Mouse (Mus musculus): ENCODE measurements around the gene Kcnq4.

Gene Kcnq4

DNA sequence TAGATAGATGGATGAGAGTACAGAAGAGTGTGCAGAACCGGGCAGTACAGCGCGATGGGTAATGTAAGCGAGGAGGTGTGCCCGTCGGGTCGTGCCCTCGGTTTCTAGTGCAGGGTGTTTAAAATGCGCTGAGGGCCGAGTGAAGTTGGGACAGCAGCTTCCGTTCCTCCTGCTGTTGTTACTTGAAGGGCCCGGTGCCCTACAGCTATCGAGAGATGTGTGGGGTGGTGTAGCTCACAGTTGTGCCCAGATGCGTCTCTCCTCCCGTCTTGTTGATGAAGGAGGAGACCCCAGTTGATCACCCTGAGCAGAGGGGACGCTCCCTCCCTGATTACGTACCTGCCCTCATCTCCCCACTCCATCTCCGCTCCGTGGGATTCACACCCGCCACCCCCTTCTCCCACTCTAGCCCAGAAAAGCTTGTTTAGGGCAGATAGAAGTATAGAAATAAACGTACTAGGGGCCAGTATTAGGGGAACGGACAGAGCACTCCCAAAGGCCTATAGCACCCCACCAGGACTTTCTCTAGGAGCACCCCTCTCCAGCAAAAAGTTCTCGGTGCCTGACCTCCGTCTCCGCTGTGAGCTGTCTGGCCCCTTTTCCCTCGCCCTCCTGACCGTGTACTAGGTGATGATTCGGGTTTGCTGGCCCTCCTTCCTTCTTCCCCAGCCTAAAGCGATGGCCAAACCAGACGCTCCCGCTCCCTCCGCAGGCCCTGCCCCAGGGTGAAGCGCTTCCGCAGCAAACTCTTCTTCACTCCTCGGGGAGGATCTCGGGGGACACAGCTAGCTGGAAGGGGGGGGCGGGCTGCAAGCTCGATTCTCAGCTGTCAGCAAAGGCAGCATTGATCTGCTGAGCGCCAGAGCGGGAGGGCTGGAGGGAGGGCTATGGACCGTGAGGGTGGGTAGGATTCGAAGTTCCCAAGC is at the start of gene Kcnq4:
Kcnq4 (minus strand) TSS at position 672 of the 926 bp plus-strand sequence.
- in situ Hi-C loops (cut with MboI; ENCODE audit: low sequenced_read_pairs) = no loop called here

DNA sequence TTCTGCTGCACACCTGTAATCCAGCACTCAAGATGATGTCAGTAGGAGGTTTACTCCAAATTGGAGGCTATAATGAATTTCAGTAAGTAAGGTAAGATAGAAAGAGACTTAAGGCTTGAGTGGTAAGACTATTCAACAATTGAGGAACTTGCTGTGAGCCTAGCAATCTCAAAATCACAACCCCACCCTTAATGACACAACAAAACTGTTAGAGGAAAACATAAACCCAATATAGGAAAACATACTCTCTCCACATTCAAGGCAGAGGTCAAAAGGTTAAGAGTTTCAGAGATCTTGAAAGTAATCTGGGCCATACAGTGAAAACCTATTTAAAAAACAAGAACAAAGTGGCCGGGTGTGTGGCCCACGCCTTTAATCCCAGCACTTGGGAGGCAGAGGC is 48.3 kb upstream of the Kcnq4 start:
- in situ Hi-C loops (cut with MboI; ENCODE audit: low sequenced_read_pairs) = no loop called here

DNA sequence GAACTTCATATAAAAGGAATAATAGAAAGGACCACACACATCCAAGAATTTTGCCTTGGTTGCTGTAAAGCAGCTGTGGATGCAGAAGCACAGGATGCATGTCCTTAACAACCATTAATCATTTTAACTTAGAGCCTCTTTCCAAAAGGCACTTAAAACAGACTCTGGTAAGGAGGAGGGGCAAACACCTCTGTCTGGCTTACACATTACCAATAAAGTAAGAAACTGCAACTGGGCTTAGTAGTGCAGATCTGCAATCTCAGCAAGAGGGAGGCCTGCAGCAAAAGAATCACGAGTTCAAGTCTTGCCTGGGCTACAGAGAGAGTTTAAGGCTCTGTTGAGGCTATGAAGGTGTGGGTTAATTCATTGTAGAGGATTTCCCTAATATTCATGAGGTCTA is 47.2 kb upstream of the Kcnq4 start:
- in situ Hi-C loops (cut with MboI; ENCODE audit: low sequenced_read_pairs) = no loop called here

DNA sequence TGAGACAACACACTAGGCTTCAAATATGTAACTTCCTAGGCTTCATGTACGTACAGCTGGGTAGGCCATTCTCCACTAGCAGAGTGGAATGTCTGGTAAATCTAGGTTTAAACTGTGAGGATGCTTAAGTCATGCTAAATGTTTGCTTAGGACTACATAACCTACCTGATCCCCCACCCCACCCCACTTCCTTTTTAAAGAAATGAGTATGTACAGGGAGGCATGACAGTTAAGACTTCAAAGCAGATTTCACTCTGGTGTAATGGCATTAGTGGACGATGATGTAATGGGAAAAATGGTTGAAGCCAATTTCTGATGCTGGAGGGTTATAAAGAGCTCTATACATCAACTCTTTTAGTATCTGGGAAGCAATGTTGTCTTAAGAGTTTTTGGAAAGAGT is 44.5 kb upstream of the Kcnq4 start:
- in situ Hi-C loops (cut with MboI; ENCODE audit: low sequenced_read_pairs) = no loop called here

DNA sequence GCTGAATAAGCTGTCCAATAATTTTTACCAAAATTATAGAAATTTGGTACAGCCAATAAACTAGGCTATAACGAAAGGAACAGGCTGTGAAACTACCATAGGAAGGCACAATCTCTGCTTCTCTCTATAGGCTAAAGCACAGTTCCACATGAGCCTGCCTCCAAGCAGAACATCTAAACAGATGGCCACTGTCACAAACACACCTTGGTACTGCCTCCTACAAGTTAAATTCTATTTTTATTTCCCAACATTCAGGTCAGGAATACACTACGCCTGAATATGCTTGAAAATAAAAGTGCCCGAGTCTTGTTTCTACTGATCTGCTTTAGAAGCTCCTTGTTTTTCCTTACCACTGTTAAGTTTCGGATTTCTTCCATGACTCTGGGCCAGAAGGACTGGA is 41.6 kb upstream of the Kcnq4 start:
- in situ Hi-C loops (cut with MboI; ENCODE audit: low sequenced_read_pairs) = no loop called here

DNA sequence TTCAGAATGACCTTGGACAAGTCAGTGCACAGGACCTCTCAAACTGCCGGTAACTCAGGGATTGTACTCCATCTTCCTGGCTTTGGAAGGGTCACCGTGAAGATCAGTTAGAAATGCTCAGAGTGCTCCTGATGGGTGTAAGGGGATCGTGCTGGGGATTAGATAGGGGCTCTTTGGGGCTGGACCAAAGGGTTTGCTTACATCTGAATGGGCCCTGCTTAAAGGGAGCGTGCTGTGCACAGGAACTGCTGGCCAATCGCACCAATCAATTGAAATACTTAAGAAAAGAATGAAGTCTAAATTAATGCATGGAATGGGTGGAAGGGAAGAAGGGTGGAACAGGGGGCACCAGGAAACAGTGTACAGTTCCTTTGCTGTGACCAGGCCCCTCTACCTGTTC is 7.4 kb upstream of the Kcnq4 start:
- in situ Hi-C loops (cut with MboI; ENCODE audit: low sequenced_read_pairs) = no loop called here

DNA sequence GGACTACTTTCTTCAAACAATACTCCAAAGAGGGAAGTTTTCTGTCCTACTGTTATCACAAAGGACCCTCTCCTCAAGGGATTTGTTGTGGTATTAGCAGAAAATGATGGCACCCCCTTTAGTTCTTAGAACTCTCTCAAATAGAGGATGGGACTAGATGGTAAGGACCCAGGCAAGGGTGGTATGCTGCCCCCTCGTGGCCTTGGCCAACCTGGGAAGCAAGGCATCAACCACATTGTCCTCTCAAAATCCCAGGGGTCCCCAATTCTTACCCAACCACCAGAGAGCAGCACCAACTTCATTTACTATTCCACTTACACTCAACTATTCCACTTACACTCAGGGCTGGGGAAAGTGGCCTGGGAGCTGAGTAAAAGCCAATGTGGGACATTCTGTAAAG is 6.9 kb upstream of the Kcnq4 start:
- in situ Hi-C loops (cut with MboI; ENCODE audit: low sequenced_read_pairs) = no loop called here

DNA sequence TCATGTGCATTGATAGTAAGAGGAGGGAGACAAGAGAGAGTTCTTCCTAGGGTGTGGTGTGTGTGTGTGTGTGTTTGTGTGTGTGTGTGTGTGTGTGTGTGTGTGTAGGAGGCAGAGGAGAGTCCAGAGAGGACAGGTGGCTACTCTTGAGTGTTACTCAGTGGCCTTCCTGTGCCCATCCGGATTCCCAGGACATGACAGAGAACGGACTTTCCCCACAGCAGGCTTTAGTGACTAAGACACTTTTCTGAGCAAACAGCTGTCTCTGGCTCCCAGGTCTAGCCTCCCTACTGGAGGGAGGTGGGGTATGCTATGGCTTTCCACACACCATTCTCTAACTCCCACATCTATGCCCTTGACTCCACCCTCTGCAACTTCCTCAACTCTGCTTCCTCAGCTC is 1.2 kb upstream of the Kcnq4 start:
- in situ Hi-C loops (cut with MboI; ENCODE audit: low sequenced_read_pairs) = no loop called here

DNA sequence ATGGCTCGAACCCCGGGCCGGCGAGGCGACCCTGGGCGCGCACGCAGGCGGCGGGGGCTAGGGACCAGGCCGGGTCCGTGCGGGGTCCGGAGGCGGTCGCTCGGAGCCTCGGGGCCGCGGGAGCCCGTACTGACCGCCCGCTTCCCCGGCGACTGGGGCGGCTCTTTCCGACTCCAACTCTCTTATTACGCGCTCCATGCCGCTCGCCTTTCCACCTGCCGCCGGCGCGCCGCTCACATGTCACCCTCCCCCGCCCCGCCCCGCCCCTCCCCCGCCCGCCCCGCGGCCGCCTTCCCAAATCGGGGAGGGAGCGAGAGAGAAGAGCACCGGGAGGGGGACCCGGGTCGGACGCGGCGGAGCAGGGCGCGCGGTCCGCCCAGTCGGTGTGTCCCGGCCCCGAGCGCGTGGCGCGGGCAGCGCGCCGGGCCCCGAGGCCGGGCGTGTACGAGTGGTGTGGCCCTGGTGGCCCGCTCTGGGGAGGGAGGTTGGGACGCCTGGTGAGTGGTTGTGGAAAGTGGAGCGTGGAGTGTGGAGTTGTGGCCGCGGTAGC is 1.1 kb downstream of the Kcnq4 start:
- in situ Hi-C loops (cut with MboI; ENCODE audit: low sequenced_read_pairs) = no loop called here

DNA sequence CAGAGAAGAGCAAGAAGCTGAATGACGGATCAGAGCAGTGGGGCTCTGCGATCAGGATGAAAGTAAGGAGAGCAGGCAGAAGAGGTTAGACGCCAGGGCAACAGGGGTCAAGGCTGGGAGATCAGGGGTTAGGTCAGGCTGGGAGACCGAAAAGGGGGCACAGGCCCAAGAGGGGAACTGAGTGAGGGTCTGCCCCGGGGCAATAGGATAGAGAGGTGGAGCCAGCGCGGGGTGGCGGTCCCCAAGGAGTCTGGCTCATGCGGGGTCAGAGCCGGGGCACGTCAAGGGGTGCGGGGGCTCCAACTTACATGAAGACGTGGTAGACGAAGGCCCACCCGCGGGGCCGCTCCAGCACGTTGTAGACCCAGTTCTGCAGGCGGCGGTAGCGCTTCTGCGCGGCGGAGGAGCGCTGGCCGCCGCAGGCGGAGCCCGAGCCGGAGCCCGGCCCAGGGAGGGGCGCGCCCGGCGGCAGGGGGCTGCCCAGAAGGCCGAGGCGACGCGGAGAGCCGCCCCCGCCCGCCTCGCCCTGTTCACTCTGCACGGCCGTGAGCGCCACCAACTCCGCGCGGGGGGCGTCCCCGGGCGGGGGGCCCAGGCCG is 1.8 kb downstream of the Kcnq4 start:
- in situ Hi-C loops (cut with MboI; ENCODE audit: low sequenced_read_pairs) = no loop called here

DNA sequence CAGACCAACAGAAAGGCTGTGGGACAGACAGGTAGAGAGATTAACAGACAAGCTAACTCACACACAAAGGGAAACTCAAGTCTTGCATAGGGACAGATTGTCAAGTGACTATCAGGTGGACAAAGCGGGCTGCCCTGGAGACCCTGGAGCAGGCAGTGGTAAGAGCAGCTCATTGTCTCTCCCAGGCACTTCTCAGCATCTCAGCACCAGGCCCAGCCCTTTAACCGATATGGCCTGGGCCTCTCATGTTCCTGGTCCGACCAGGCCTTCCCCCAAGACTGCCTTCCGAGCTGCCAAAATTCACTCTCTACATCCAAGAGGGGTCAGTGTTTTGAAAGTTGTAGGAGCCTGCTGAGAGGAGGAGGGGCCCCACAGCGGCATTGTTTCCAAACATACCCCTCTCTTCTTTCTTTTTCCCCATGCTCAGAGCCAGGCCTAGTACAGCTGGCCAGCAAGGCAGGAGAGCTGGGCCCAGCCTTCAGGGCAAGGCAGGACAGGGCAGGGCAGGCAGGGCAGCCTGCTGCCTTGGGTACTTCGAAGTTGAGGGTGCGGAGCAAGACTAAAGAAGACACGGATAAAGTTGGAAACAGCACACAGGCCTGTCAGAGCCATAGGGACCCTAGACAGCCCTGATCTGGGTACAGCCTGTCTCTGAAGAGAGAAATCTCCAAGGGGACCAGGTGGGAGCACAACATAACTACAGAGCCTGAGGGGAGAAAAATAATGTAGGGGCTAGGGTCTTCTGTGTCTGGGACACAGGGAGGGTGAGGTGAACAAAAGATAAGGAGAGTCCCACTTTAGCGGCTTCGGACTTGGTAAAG is 2.5 kb downstream of the Kcnq4 start:
- in situ Hi-C loops (cut with MboI; ENCODE audit: low sequenced_read_pairs) = no loop called here

DNA sequence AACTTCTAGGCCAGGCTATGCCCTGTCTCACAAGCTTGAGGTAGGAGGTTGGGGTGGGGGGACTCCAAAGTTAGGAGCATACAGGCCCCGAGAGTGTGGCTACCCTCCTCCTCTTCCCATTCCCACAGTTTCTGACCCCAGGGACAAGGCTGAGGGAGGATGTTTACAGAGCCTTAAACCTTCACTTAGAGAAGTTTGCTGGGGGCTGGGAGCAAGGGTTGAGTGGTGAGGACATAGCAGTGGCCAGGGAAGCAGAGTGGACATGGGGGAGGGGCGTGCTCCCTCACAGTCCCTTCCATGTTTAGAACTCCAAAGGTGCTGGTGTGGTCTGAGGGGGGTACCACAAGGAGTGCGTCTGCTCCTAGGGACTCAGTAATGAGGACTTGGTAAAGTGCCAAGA is 4.8 kb downstream of the Kcnq4 start:
- in situ Hi-C loops (cut with MboI; ENCODE audit: low sequenced_read_pairs) = no loop called here

DNA sequence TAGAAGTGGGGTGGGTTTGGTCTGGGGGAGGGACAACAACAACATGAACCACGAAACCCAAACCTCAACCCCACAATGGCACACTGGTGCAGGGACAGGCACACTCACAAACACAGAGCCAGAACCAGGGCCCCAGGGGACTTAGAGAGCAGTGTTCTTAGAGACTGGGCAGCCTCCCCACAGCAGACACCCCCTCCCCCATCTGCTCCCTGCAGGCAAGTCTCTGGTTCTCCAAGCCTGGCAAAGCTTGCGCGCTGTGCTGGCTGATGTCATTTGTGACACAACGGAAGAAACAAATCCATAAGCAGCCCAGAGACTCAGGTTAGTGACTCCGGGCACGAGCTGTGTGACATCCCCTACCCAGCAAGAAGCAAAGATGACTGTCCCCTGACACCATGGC is 7.1 kb downstream of the Kcnq4 start:
- in situ Hi-C loops (cut with MboI; ENCODE audit: low sequenced_read_pairs) = no loop called here

DNA sequence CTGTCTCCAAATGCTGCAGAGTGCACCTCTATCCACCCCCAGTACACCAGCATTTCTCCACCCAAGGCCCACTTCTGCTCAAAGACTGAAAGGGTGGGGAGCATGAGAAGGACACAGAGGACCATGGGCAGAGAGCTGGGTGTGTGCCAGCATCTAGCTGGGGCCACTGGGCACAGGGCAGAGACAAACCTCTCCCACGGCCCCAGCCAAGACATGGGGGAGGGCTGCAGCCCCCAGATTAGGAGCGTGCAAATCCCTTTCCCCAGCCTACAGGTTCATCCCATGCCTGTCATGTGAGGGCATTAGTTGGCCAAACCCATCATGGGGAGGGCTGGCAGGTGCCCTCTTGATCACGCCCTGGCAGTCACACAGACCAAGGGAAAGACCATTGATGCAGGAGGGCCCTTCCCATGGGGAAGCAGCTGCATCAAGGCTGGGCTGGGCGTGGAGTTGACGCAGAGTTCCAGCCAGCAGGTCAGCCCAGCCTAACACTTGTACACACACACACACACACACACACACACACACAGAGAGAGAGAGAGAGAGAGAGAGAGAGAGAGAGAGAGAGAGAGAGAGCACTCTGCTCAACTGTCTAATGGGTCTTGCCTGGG is 14.3 kb downstream of the Kcnq4 start:
- in situ Hi-C loops (cut with MboI; ENCODE audit: low sequenced_read_pairs) = no loop called here

DNA sequence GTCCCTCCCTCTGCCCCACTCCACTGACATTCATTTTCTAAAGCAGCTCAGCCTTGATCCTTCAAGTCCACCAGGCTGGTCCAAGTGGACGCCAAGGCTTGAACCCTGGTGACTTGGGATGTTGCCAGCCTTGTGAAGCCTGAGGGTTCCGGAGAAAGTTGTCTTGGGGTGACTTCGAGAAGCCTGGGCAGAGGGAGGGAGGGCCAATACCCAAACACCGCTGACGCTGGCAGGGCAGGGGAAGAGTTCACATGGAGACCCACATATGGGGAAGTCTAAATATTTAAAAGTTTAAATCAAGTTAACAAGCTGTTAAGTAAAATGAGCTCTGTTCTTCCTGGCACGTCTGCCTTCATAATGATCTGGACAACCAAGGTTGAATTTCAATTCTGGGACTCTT is 15.7 kb downstream of the Kcnq4 start:
- in situ Hi-C loops (cut with MboI; ENCODE audit: low sequenced_read_pairs) = no loop called here

DNA sequence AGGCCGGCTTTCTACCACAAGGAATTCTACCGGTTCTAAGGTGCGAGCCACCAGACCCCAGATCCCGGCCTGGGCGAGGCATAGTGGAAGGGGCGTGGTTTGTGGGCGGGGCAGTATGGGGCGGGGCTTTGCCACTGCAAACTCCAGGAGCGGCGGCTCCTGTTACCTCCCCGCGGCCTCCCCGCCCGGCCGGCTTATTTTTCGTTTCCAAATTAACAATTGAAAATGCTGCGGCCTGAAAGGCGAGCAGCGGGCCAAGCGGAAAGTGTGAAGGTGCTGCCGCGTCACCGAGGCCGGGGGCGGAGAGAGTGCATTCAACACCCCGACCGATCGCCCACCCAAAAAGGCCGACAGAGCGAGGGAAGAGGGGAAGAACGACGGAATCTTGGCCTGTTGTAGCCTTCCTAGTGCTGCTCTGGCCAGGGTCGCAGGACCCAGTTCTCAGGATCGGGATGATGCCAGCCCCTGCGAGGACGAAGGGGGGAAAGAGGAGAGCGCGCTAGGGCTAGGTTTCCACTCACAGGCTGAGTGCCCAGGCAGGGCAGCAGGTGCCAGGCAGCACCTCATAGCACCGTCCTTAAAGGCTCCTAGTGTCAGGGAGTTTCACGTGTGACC is 17.3 kb downstream of the Kcnq4 start:
- in situ Hi-C loops (cut with MboI; ENCODE audit: low sequenced_read_pairs) = no loop called here

DNA sequence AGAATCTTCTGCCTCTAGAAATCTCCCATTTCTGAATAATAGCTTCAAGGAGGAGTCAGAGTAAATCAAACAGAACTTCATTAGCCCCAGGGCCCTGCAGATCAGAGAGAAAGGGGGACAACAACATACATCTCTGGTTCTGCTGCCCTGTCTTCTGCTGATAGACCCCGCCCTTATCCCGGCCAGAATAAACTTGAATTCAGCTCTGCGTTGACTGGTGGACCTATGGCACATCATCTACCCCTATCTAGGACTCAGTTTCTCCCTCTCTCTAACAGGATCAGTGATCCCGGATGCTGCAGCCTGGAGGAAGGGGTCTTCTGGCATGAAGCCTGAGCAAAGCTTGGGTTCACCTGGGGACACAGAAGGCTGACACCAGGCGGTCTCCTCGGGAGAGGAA is 17.8 kb downstream of the Kcnq4 start:
- in situ Hi-C loops (cut with MboI; ENCODE audit: low sequenced_read_pairs) = no loop called here

DNA sequence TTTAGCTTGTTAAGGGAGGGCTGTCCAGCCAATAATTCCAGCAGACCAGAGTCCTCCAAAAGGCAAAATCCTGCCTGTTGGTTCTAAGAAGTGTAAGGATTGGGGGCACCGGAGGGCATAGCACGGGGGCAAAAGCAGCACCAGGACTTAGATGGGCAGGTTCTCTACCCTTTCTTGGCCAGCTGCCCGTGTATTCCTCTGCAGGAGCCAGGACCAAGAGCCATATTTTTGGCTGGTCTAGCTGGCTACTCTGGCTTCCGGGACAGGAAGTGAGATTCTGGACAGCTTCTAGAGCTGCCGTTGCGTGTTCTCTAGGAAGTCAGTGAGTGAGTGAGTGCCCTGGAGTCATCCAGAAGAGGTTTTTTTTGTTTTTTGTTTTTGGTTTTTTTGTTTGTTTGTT is 18.3 kb downstream of the Kcnq4 start:
- in situ Hi-C loops (cut with MboI; ENCODE audit: low sequenced_read_pairs) = no loop called here

DNA sequence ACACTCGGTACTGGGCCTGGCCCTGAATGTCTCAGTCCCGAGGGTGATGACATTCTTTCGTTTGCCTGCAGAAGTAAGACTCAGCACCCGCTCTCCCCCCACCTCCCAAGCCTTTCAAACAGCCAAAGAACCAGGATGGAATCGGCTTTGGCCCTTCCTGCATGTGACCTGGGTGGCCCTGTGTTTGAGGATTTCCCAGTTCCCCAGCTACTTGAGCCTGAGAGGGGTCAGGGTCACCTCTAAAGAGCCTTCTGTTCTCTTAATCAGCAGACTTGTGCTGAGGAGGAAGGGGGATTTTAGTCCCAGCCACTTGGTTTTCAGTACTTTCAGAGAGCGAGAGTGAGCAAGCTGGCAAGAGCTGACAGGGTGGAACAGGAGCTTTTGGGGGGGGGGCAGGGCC is 19.0 kb downstream of the Kcnq4 start:
- in situ Hi-C loops (cut with MboI; ENCODE audit: low sequenced_read_pairs) = no loop called here

DNA sequence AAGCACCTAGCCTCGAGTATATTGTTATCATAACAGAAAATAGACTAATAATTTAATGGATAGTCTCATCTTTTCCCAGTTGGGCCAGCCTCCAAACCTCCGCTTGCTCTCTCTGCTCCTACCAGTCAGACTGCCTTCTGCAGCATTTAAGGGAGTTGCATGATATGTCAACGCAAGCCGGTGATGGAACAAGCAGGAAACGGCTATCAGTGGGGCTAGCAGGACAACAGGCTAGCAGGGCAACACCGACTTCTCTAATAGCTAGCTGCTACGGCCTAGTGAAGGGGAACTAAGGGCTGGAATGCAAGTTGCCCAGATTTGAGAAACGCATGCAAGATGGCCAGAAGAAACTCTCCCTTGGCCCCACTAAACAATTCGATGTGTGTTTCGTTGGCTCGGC is 20.6 kb downstream of the Kcnq4 start:
- in situ Hi-C loops (cut with MboI; ENCODE audit: low sequenced_read_pairs) = no loop called here

DNA sequence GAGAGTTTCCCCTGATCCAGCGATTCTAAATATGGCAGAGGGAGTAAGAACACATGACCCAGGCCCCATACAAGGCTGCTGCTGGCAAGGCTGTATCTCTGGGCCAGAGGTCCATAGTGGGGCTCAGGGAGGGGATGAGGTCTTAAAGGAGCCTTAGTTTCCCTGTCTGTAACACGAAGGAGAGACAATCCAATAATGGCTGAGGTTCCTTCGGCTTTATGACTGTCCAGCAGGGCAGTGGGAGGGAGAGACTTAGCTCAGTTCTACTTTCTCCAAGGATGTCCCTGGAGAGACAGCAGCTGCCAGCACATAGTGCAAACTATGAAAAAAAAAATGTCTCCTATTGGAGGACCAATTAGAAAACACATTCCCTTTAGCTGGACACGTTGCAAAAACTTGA is 22.2 kb downstream of the Kcnq4 start:
- in situ Hi-C loops (cut with MboI; ENCODE audit: low sequenced_read_pairs) = no loop called here
